In genomic region chr10:117432415-117432814, GRCm38 (mm10) we compare ENCODE assay signal across 8 mouse cellular contexts. TPM values are rescaled to one million over a fixed set of nuclear protein-coding genes. Genes with fewer than 3 reads are reported as not detected.
DNase-seq lines count a peak whose midpoint lies in the region; ATAC-seq lines count a peak whose summit lies in the region.

No protein-coding gene starts in this region.

- 11% methylated on average over 21 of the region's 21 CpGs for WGBS in embryonic facial prominence, embryonic 11.5 days
- WGBS in heart, embryonic 12.5 days, result 7% methylated on average over 21 of the region's 21 CpGs
- 9% methylated on average over 21 of the region's 21 CpGs for WGBS in kidney, embryonic 15.5 days
- 10% methylated on average over 21 of the region's 21 CpGs for WGBS in neural tube, embryonic 13.5 days

- no peaks in the 10 kb centered on the region for H3K27me3 ChIP-seq in embryonic facial prominence, embryonic 11.5 days (ENCODE audit: control insufficient read depth, insufficient read depth, low read length)
- 0 out of 2 replicates have a peak, but pooled peaks cover 10% of the 10 kb centered on the region for H3K27me3 ChIP-seq in heart, embryonic 12.5 days (replicated peaks)
- H3K27me3 ChIP-seq in kidney, embryonic 15.5 days, result no peaks in the 10 kb centered on the region; the same call in 1 of the 2 replicates
- H3K27me3 ChIP-seq in neural tube, embryonic 13.5 days, result peaks cover 9% of the 10 kb centered on the region

- ATAC-seq in embryonic facial prominence, embryonic 11.5 days (replicated peaks; ENCODE audit: insufficient number of reproducible peaks, low FRiP score, low TSS enrichment, low read depth), result no peak
- no peak for ATAC-seq in heart, embryonic 12.5 days (ENCODE audit: insufficient number of reproducible peaks, low FRiP score)
- ATAC-seq in kidney, embryonic 15.5 days (replicated peaks; ENCODE audit: low FRiP score), result peak; percentile 69
- ATAC-seq in neural tube, embryonic 13.5 days (ENCODE audit: low read depth), result no peak

- H3K27ac ChIP-seq in embryonic facial prominence, embryonic 11.5 days (replicated peaks; ENCODE audit: low read depth, low read length), result no peak overlapping the region
- H3K27ac ChIP-seq in heart, embryonic 12.5 days (ENCODE audit: poor library complexity, severe bottlenecking), result no peak overlapping the region
- no peak overlapping the region for H3K27ac ChIP-seq in kidney, embryonic 15.5 days
- no peak overlapping the region for H3K27ac ChIP-seq in neural tube, embryonic 13.5 days (replicated peaks)

- no peaks in the 10 kb centered on the region for H3K9me3 ChIP-seq in embryonic facial prominence, embryonic 11.5 days (replicated peaks; ENCODE audit: control insufficient read depth, low read length)
- H3K9me3 ChIP-seq in heart, embryonic 12.5 days (replicated peaks), result no peaks in the 10 kb centered on the region
- H3K9me3 ChIP-seq in kidney, embryonic 15.5 days (replicated peaks), result no peaks in the 10 kb centered on the region
- H3K9me3 ChIP-seq in neural tube, embryonic 13.5 days, result no peaks in the 10 kb centered on the region

- no peaks in the 10 kb centered on the region for H3K36me3 ChIP-seq in embryonic facial prominence, embryonic 11.5 days (replicated peaks; ENCODE audit: control insufficient read depth, insufficient read depth, low read depth, low read length)
- no peaks in the 10 kb centered on the region for H3K36me3 ChIP-seq in heart, embryonic 12.5 days
- H3K36me3 ChIP-seq in kidney, embryonic 15.5 days, result no peaks in the 10 kb centered on the region
- H3K36me3 ChIP-seq in neural tube, embryonic 13.5 days, result no peaks in the 10 kb centered on the region

- H3K9ac ChIP-seq in embryonic facial prominence, embryonic 11.5 days (replicated peaks; ENCODE audit: low read length), result no peak overlapping the region
- no peak overlapping the region for H3K9ac ChIP-seq in heart, embryonic 12.5 days
- no peak overlapping the region for H3K9ac ChIP-seq in kidney, embryonic 15.5 days
- H3K9ac ChIP-seq in neural tube, embryonic 13.5 days, result peak overlapping the region; percentile 19; the same call in 1 of the 2 replicates

- DNase-seq in ovary, postnatal 10 days (ENCODE audit: low spot score), result peak; percentile 40
- no peak for DNase-seq in ovary, adult 18-20 months (ENCODE audit: low spot score)
- peak; percentile 79 for DNase-seq in embryonic facial prominence, embryonic 11.5 days (ENCODE audit: low spot score)
- DNase-seq in lung, adult 18-20 months, result peak; percentile 59 to 71
- peak; percentile 75 for DNase-seq in testis, postnatal 14 days (ENCODE audit: low spot score)

- peak overlapping the region; percentile 36 for H3K4me2 ChIP-seq in embryonic facial prominence, embryonic 11.5 days (ENCODE audit: low read depth, low read length)
- H3K4me2 ChIP-seq in heart, embryonic 12.5 days, result peak overlapping the region; percentile 60
- peak overlapping the region; percentile 52 for H3K4me2 ChIP-seq in kidney, embryonic 15.5 days
- peak overlapping the region; percentile 46 for H3K4me2 ChIP-seq in neural tube, embryonic 13.5 days

- no peak overlapping the region for H3K4me3 ChIP-seq in embryonic facial prominence, embryonic 11.5 days (ENCODE audit: low read depth, low read length)
- H3K4me3 ChIP-seq in heart, embryonic 12.5 days, result peak overlapping the region; percentile 11; the same call in 1 of the 2 replicates
- H3K4me3 ChIP-seq in kidney, embryonic 15.5 days (replicated peaks), result peak overlapping the region; percentile 28
- H3K4me3 ChIP-seq in neural tube, embryonic 13.5 days, result peak overlapping the region; percentile 5; the same call in 1 of the 2 replicates

- H3K4me1 ChIP-seq in embryonic facial prominence, embryonic 11.5 days (ENCODE audit: control insufficient read depth, insufficient read depth, low read length), result peaks cover 2% of the 10 kb centered on the region; the same call in 1 of the 2 replicates
- H3K4me1 ChIP-seq in heart, embryonic 12.5 days (replicated peaks), result peaks cover 4% of the 10 kb centered on the region; the same call in 1 of the 2 replicates
- H3K4me1 ChIP-seq in kidney, embryonic 15.5 days, result peaks cover 30% of the 10 kb centered on the region
- H3K4me1 ChIP-seq in neural tube, embryonic 13.5 days (replicated peaks), result peaks cover 23% of the 10 kb centered on the region

RNA-seq across cellular contexts. Expression of gene Cpsf6, which starts 52.6 kb away (rescaled TPM):
- 212 and 223 TPM in 2 replicates for polyA plus RNA-seq in embryonic facial prominence, embryonic 11.5 days (2014; fragmentation: Nextera tagmentation; extraction: Ambion mirVana)
- 120 TPM in 2 replicates for polyA plus RNA-seq in heart, embryonic 12.5 days (2016; fragmentation: Nextera tagmentation; extraction: Ambion mirVana)
- polyA plus RNA-seq in kidney, embryonic 15.5 days (2015; fragmentation: Nextera tagmentation; extraction: Ambion mirVana), result 164 and 169 TPM in 2 replicates
- 144 and 167 TPM in 2 replicates for polyA plus RNA-seq in neural tube, embryonic 13.5 days (2015; fragmentation: Nextera tagmentation; extraction: Ambion mirVana)
